Mouse (Mus musculus): ENCODE measurements around the gene Ccnt2.
A peak's percentile ranks its signal among the peaks of the same experiment; 100 is the strongest.
"Not testable (repeated sequence)": the region's sequence is repeated elsewhere in the genome, so short reads cannot be mapped to it uniquely, and the experiment has no call there.

The Ccnt2 gene

GRCm38 (mm10) chr1:127773803-127774500 lies at the start of gene Ccnt2:
Ccnt2 (plus strand) TSS chr1:127774164.
- peak; percentile 99 for DNase-seq (ENCODE audit: low read depth, low spot score)

DNA sequence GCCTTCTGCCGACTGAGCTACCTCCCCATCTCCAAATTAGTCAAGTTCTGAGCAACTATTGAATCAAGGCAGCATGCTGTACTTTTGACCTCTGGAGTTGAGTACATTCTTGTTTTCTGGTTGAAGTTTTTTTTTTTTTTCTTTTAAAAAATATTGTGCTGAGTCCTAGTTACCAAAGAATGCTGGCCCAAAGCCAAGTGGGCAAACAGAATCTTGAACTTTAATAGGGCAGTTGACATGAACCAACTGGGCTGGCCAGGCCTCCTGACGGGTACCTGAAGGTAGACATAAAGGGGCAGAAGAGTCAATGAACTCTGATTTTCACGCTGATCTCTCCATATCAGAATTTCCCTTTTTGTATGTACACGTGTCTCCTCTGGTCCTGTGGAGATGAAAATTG lies 44.9 kb upstream of the Ccnt2 start, which contains the start of gene Acmsd:
Acmsd (plus strand) TSS at position 318 of the 400 bp plus-strand sequence.
- no peak for DNase-seq (ENCODE audit: low read depth, low spot score)

- no peak for DNase-seq (ENCODE audit: low read depth, low spot score)
These were observed 42.9 kb upstream of the Ccnt2 start for GRCm38 (mm10) chr1:127731086-127731485.

GRCm38 (mm10) chr1:127732435-127732834 lies 41.5 kb upstream of the Ccnt2 start:
- no peak for DNase-seq (ENCODE audit: low read depth, low spot score)

GRCm38 (mm10) chr1:127732841-127733240 lies 41.1 kb upstream of the Ccnt2 start:
- no peak for DNase-seq (ENCODE audit: low read depth, low spot score)

GRCm38 (mm10) chr1:127735356-127735755 lies 38.6 kb upstream of the Ccnt2 start:
- DNase-seq (ENCODE audit: low read depth, low spot score), result no peak

DNA sequence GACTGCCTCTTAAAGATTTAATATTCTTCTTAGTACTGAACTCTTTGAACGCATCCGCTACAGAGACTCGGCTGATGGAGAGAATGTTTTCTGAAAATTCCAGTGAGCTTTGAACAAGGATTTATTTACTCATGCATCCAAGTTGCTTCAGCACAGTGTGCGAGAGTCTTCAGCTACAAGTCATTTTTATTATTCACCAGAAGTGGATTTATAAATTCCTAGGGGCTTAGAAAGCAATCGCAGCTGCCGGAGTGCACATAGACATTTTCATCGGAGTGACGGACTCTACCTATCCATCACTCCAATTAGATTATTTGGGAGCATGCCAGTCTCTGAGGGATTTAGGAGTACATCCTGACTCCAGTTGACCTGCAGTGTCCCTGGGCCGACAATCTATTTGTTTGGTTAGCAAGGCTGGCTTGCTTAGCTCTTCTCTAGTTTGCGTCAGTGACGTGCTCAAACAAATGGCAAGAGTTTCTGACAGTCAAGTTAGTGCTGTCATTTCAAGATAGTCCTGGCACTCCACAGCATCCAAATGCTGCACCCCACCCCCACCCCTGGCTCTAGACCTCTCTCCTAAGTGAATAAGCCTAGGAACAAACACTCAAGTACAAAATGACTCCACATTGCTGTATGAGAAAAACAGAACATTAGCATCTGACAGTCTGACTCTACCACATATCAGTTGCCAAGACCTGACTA lies 23.4 kb upstream of the Ccnt2 start:
- DNase-seq (ENCODE audit: low read depth, low spot score), result no peak

DNA sequence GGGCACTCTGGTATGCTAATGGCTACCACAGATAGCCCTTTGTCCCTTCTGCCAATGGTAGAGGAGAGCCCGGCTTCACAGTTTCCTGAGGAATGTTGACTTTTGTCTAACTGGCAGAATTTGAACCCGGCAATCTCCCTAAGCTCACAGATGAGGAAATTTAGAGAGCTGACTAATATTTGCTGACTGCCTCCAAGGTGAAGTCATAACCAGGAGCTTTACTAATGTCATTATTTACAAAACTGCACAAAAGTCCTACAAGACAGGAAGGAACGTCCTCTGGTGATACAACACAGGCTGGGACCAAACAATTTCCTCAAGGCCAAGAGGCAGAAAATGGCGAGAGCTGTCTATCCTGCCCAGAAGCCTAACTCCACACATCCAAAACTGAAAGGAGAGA lies 18.2 kb upstream of the Ccnt2 start:
- DNase-seq (ENCODE audit: low read depth, low spot score), result no peak

DNA sequence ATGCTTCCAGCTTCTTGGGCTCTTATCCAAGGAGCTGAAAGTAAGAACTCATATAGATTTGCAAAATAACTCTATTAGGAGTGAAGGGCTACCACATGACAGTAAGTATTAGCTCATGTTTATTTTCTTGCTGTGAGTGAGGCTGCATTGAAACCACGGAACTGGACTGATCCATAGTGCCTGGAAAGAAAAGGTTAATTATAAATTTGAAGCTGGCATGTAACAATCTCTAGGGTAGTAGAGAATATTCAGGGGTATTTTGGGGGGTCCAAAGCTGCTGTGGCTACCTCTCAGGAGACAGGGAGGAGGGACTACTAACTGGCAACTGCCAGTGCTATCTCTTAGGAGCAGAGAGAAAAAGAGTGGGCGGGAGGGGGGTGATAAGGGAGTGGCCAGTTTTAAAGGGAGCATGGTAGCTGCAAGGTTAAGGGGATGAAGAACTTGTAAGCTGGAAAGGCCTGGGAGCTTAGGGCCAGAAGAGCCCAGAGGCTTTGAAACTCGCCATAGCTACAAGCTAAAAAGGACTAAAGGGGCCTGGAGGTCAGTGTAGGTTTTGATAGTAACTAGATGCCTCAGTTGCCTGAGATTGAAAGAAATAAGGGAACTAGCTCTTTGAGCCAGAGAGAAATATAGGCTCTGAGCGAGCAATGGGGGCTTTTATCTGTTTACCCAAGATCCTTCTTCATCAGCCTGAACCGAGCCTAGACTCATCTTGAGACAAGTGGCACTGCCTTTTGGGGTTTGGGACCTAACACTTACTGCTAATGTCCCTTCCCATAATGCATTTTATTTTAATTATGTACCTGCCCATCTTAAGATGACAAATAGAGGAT lies 17.4 kb upstream of the Ccnt2 start:
- DNase-seq (ENCODE audit: low read depth, low spot score), result no peak

DNA sequence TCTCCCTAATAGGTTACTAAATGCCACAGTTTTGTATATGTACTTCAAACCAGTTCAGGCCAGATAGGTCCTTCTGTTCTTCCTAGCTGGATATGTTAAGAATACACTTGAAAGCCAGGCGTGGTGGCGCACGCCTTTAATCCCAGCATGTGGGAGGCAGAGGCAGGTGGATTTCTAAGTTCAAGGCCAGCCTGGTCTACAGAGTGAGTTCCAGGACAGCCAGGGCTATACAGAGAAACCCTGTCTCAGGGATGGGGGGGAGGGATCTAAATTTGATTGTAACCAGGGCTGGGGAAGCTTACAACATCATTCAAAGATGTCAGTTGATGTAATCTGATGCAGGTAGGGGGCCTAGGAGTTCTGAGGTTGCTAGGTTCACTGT lies 16.8 kb upstream of the Ccnt2 start:
- not testable (repeated sequence) for DNase-seq (ENCODE audit: low read depth, low spot score)

- no peak for DNase-seq (ENCODE audit: low read depth, low spot score)
These were observed 8.5 kb upstream of the Ccnt2 start for GRCm38 (mm10) chr1:127765468-127765867.

GRCm38 (mm10) chr1:127766741-127767140 lies 7.2 kb upstream of the Ccnt2 start:
- no peak for DNase-seq (ENCODE audit: low read depth, low spot score)

DNA sequence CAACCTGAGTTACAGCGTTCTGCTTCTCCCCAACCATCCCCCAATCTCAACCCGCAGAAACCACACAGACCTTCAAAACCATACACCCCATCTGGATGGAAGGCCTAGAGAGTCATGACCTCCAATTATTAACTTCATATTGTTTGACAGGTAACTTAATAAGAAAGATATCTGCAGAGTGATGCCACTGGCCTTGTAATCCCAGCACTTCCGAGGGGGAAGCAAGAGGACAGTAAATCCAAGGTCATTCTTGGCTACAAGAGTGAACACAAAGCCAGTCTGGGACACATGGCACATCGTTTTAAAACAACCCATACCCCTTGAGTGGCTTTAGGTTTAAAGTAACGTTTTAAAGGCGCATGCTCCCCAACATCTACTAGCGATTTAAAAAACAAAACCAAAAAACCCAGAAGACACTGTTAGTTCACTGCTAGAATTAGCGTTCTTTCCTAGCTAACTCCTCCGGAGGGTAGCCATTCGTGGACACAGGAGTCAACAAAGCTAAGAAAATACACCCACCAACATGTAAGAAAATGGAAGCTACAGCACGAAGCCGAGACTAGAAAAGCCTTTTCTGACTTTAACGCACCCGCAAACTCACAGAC lies 664 bp upstream of the Ccnt2 start:
- DNase-seq (ENCODE audit: low read depth, low spot score), result no peak

DNA sequence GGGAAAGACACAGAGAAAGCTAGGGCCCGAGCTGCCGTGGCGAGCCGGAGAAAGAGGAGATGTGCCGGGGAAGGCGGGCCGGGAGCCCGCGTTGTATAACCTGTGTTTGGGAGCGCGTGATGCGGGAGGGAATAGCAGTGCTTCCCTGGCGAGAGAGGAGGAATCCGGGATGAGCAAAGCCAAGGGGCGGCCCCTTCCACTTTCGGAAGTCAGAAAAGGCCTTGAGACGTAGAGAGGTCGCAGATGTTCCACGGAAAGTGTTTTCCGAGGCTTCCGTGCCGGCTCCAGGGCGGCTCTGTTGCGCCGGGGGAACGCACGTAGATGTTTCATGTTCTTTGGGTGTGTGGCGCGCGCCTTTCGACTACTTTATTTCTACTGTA lies 527 bp downstream of the Ccnt2 start:
- peak; percentile 19 for DNase-seq (ENCODE audit: low read depth, low spot score)

DNA sequence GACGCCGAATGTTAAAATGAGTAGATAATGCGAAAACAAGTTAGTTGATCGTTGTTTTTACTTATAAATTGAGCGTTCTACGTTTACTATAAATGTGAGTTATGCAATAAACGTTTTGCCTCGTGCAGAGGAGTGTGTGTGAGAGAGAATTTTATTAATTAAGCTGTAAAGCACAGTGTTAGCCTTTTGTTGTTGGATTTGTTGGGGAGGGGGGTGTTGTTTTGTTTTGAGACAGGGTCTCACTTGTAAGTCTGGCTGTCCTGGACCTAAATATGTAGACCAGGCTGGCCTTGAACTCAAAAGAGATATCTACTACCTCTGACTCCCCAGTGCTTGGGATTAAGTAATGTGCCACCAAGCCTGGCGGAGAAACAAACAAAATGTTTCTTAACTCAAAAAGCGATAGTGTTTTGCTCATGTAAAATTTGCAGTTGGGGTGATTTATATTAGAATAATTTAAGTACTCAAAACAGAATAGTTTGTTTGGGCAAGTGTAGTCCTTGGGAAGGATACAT lies 1.3 kb downstream of the Ccnt2 start:
- no peak for DNase-seq (ENCODE audit: low read depth, low spot score)

- DNase-seq (ENCODE audit: low read depth, low spot score), result no peak
These were observed 2.3 kb downstream of the Ccnt2 start for GRCm38 (mm10) chr1:127776246-127776645.

GRCm38 (mm10) chr1:127778611-127779010 lies 4.6 kb downstream of the Ccnt2 start:
- DNase-seq (ENCODE audit: low read depth, low spot score), result no peak

- no peak for DNase-seq (ENCODE audit: low read depth, low spot score)
These were observed 6.2 kb downstream of the Ccnt2 start for GRCm38 (mm10) chr1:127780142-127780541.

GRCm38 (mm10) chr1:127780849-127781248 lies 6.9 kb downstream of the Ccnt2 start:
- DNase-seq (ENCODE audit: low read depth, low spot score), result no peak

DNA sequence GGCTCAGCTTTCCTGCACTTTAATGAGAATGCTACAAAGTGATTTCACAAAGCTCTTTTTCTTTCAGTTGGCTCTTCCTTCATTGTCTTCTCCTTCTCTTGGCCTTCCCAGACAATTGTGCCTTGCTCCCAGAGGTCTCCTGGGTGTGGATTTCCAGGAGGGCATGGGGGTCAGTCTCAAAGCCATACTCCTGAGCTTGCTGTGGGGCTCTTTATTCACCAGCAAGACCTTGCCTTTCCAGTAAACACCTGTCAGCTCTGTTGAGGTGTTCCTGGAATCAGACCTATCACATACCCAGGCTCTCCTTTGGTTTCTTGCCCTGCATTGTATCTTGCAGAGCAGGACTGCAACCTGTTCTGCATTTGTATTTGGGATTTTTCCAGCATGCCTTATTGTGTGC lies 9.9 kb downstream of the Ccnt2 start:
- no peak for DNase-seq (ENCODE audit: low read depth, low spot score)

GRCm38 (mm10) chr1:127785882-127786281 lies 11.9 kb downstream of the Ccnt2 start:
- DNase-seq (ENCODE audit: low read depth, low spot score), result no peak

DNA sequence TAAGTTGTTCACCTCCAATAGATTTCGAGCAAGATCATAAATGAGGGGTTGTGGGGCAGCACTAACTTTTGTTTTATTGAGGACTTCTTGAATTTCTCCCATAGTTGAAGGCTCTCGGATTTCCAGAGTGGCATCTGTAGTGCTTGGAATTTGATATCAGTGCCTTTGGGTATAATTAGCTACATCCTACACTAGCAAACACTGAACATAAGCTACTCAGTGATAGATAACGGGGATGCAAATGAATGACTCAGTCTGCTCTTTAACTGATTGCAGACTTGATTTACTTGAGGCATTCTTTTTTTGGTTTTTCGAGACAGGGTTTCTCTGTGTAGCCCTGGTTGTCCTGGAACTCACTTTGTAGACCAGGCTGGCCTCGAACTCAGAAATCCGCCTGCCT lies 15.0 kb downstream of the Ccnt2 start:
- DNase-seq (ENCODE audit: low read depth, low spot score), result no peak
